Mouse (Mus musculus) embryonic facial prominence, embryonic 11.5 days (tissue): ENCODE measurements around the gene Sprr2b. TPM values are rescaled to one million over a fixed set of nuclear protein-coding genes. Genes with fewer than 3 reads are reported as not detected.
A peak's percentile ranks its signal among the peaks of the same experiment; 100 is the strongest.
"Not testable (repeated sequence)": the region's sequence is repeated elsewhere in the genome, so short reads cannot be mapped to it uniquely, and the experiment has no call there.

ENCODE experiments used
- ATAC-seq: fragments of 200-750 bp; cut with Nextera tagmentation; replicated peaks from 2 replicates; pipeline ENCODE4 v1.8.0; 2017; ENCODE audit warnings: low read depth; ENCODE audit not compliant: insufficient number of reproducible peaks, low FRiP score, low TSS enrichment
- DNase-seq: peaks from one replicate; pipeline ENCODE4 v3.0.0-alpha.2; 2015; ENCODE audit warnings: low spot score
- H3K27ac ChIP-seq: fragments of 300-500 bp; sonication (generic); replicated peaks from 2 replicates; pipeline ENCODE4 v1.5.1; 2014; ENCODE audit warnings: mild to moderate bottlenecking, low read depth, low read length, control low read depth
- H3K27me3 ChIP-seq: fragments of 300-500 bp; sonication (generic); 2 replicates; pipeline ENCODE4 v1.6.1; 2014; ENCODE audit warnings: mild to moderate bottlenecking, low read length, moderate library complexity, mixed read lengths; ENCODE audit not compliant: control insufficient read depth, insufficient read depth
- H3K36me3 ChIP-seq: fragments of 300-500 bp; sonication (generic); replicated peaks from 2 replicates; pipeline ENCODE4 v1.6.1; 2014; ENCODE audit warnings: low read depth, mild to moderate bottlenecking, low read length, moderate library complexity, mixed read lengths; ENCODE audit not compliant: control insufficient read depth, insufficient read depth
- H3K4me1 ChIP-seq: fragments of 300-500 bp; sonication (generic); 2 replicates; pipeline ENCODE4 v1.6.1; 2014; ENCODE audit warnings: low read length, mixed read lengths; ENCODE audit not compliant: control insufficient read depth, insufficient read depth
- H3K4me2 ChIP-seq: fragments of 300-500 bp; sonication (generic); 2 replicates; pipeline ENCODE4 v1.6.1; 2014; ENCODE audit warnings: low read depth, mild to moderate bottlenecking, control low read depth, low read length, moderate library complexity
- H3K4me3 ChIP-seq: fragments of 300-500 bp; sonication (generic); 2 replicates; pipeline ENCODE4 v1.5.1; 2014; ENCODE audit warnings: low read depth, low read length, control low read depth
- H3K9ac ChIP-seq: fragments of 300-500 bp; sonication (generic); replicated peaks from 2 replicates; pipeline ENCODE4 v1.6.1; 2014; ENCODE audit warnings: mild to moderate bottlenecking, control low read depth, low read length
- H3K9me3 ChIP-seq: fragments of 300-500 bp; sonication (generic); replicated peaks from 2 replicates; pipeline ENCODE4 v1.6.1; 2016; ENCODE audit warnings: mild to moderate bottlenecking, low read length, inconsistent platforms, mixed read lengths; ENCODE audit not compliant: control insufficient read depth
- WGBS: fragments of 180-500 bp; shearing (Covaris S2); extraction: QIAGEN DNeasy Blood & Tissue Kit; methylation state at CpG from one replicate; pipeline ENCODE4 v1.1.7; 2014; 5-methylcytosine and 5-hydroxymethylcytosine counted together
- polyA plus RNA-seq: library from polyadenylated mRNA; unstranded; fragments of >200 nt; fragmentation: Nextera tagmentation; extraction: Ambion mirVana; gene quantifications from 2 replicates; pipeline ENCODE4 v1.2.1, GENCODE M21; 2014

The Sprr2b gene
- polyA plus RNA-seq: not detected in 2 replicates

- Histone ChIP-seq H3K4me1 (no peaks in the 10 kb centered on the region), H3K36me3 (no peaks in the 10 kb centered on the region), H3K9ac (no peak within 1 kb of the TSS), H3K27me3 (no peaks in the 10 kb centered on the region), H3K27ac (no peak within 1 kb of the TSS), H3K4me3 (no peak within 1 kb of the TSS), H3K9me3 (no peaks in the 10 kb centered on the region), H3K4me2 (no peak within 1 kb of the TSS)
- no peak for ATAC-seq
- no peak for DNase-seq
- 75% methylated on average over 2 of the region's 2 CpGs for WGBS
These were observed at the start of gene Sprr2b for GRCm38 (mm10) chr3:92316320-92316719. TSS of gene Sprr2b (plus strand) at chr3:92316620.

GRCm38 (mm10) chr3:92271414-92271985 is 44.9 kb upstream of the Sprr2b start:
- H3K4me2 ChIP-seq, H3K4me3 ChIP-seq, H3K9ac ChIP-seq, H3K27ac ChIP-seq, H3K9me3 ChIP-seq, DNase-seq, H3K36me3 ChIP-seq, H3K27me3 ChIP-seq, H3K4me1 ChIP-seq: not testable (repeated sequence)
- no CpG with 5 or more reads among the region's 4 CpGs for WGBS
- 0 out of 2 replicates have a peak, but pooled peaks have one; percentile 24 for ATAC-seq

GRCm38 (mm10) chr3:92273504-92273903 is 42.9 kb upstream of the Sprr2b start:
- H3K9ac ChIP-seq, H3K9me3 ChIP-seq, H3K27me3 ChIP-seq, H3K4me2 ChIP-seq, H3K4me3 ChIP-seq, H3K36me3 ChIP-seq, H3K4me1 ChIP-seq, ATAC-seq, DNase-seq, H3K27ac ChIP-seq: not testable (repeated sequence)

- not testable (repeated sequence) for H3K36me3 ChIP-seq, DNase-seq, H3K27ac ChIP-seq, H3K4me1 ChIP-seq, H3K9ac ChIP-seq, H3K9me3 ChIP-seq, H3K27me3 ChIP-seq, H3K4me2 ChIP-seq, H3K4me3 ChIP-seq, ATAC-seq
- no CpG with 5 or more reads among the region's 1 CpGs for WGBS
These were observed 42.4 kb upstream of the Sprr2b start for GRCm38 (mm10) chr3:92274018-92274417.

- not testable (repeated sequence) for H3K36me3 ChIP-seq
These were observed 36.8 kb upstream of the Sprr2b start for GRCm38 (mm10) chr3:92279663-92280062.

GRCm38 (mm10) chr3:92280963-92281606 is 35.3 kb upstream of the Sprr2b start:
- not testable (repeated sequence) for H3K9ac ChIP-seq

More at GRCm38 (mm10) chr3:92279663-92280062, 36.8 kb upstream of the Sprr2b start:
- not testable (repeated sequence) for DNase-seq, H3K27ac ChIP-seq, H3K4me2 ChIP-seq, H3K27me3 ChIP-seq, H3K9ac ChIP-seq, ATAC-seq, H3K4me1 ChIP-seq, H3K9me3 ChIP-seq, H3K4me3 ChIP-seq

GRCm38 (mm10) chr3:92285101-92285500 is 31.3 kb upstream of the Sprr2b start, which contains the start of gene Sprr2a3:
TSS of gene Sprr2a3 (plus strand) at chr3:92285417.
- not testable (repeated sequence) for ATAC-seq, H3K9ac ChIP-seq, H3K27ac ChIP-seq, H3K4me1 ChIP-seq, H3K9me3 ChIP-seq, H3K36me3 ChIP-seq, H3K4me2 ChIP-seq, H3K4me3 ChIP-seq, DNase-seq, H3K27me3 ChIP-seq
- WGBS: 91% methylated on average over 1 of the region's 1 CpGs

More at GRCm38 (mm10) chr3:92280963-92281606, 35.3 kb upstream of the Sprr2b start:
- not testable (repeated sequence) for H3K4me1 ChIP-seq, H3K4me2 ChIP-seq, H3K36me3 ChIP-seq, H3K27me3 ChIP-seq, H3K27ac ChIP-seq, H3K9me3 ChIP-seq, DNase-seq, H3K4me3 ChIP-seq, ATAC-seq
- 94% methylated on average over 5 of the region's 12 CpGs for WGBS

- not testable (repeated sequence) for H3K4me3 ChIP-seq, ATAC-seq, H3K27ac ChIP-seq, H3K4me2 ChIP-seq, H3K4me1 ChIP-seq, H3K9ac ChIP-seq, H3K36me3 ChIP-seq, H3K9me3 ChIP-seq, DNase-seq, H3K27me3 ChIP-seq
- 75% methylated on average over 3 of the region's 6 CpGs for WGBS
These were observed 27.9 kb upstream of the Sprr2b start for GRCm38 (mm10) chr3:92288489-92288888.
